Mouse (Mus musculus) CH12.LX (cell line): ENCODE measurements at regions not wholly inside any gene's neighbourhood (a gene's known extent, or its start where the extent isn't known, plus 50 kb on each side); places are given as distances from the start of the nearest gene placed in this dataset.

Source experiments
- DNase-seq: peaks from one replicate; pipeline ENCODE4 v3.0.0-alpha.2; 2013; ENCODE audit errors: extremely low read depth
- H3K27ac ChIP-seq: 2 replicates; pipeline ENCODE4 v1.5.1; 2012; ENCODE audit warnings: low read depth, mild to moderate bottlenecking, control low read depth, moderate library complexity; ENCODE audit not compliant: insufficient read depth
- H3K27me3 ChIP-seq: replicated peaks from 2 replicates; pipeline ENCODE3; 2012; ENCODE audit warnings: inconsistent platforms
- H3K36me3 ChIP-seq, 2 experiments: replicated peaks in 1 of 2; 2 replicates each; pipeline versions ENCODE3 to v1.6.1; 2012; ENCODE audit warnings: inconsistent platforms in 1 of 2, low read length in 1 of 2, mild to moderate bottlenecking in 1 of 2, mixed read lengths in 1 of 2, moderate library complexity in 1 of 2; ENCODE audit not compliant: control insufficient read depth in 1 of 2, insufficient read depth in 1 of 2
- H3K4me1 ChIP-seq, 2 experiments: 2 replicates each; pipeline ENCODE4 v1.6.1; 2012; ENCODE audit warnings: inconsistent platforms in 1 of 2, moderate library complexity in 1 of 2; ENCODE audit not compliant: insufficient read depth in 2 of 2, control insufficient read depth in 1 of 2
- H3K4me2 ChIP-seq: 2 replicates; pipeline ENCODE4 v1.6.1; 2012; ENCODE audit warnings: low read depth, mild to moderate bottlenecking, control low read depth; ENCODE audit not compliant: poor library complexity, insufficient read depth, severe bottlenecking
- H3K4me3 ChIP-seq, 3 experiments: fragments of 150-350 bp in 1 of 3; sonication (generic) in 1 of 3; replicated peaks in 1 of 3; 2 replicates each; pipeline versions ENCODE3 to v1.5.1; 2011 to 2012; ENCODE audit warnings: low read depth in 2 of 3, low read length in 2 of 3, mild to moderate bottlenecking in 2 of 3, moderate library complexity in 2 of 3, control low read depth in 1 of 3, improper control_type of control experiment in 1 of 3, inconsistent platforms in 1 of 3, mixed read lengths in 1 of 3; ENCODE audit not compliant: poor library complexity in 1 of 3
- H3K79me2 ChIP-seq: replicated peaks from 2 replicates; pipeline ENCODE4 v1.6.1; 2012; ENCODE audit warnings: mild to moderate bottlenecking, moderate library complexity; ENCODE audit not compliant: control insufficient read depth, poor library complexity, insufficient read depth, severe bottlenecking; ENCODE audit errors: extremely low read depth
- H3K9ac ChIP-seq: 2 replicates; pipeline ENCODE4 v1.6.1; 2012; ENCODE audit warnings: low read depth, mild to moderate bottlenecking, control low read depth, moderate library complexity; ENCODE audit not compliant: insufficient read depth
- H3K9me3 ChIP-seq: replicated peaks from 2 replicates; pipeline ENCODE3; 2012; ENCODE audit warnings: low read length, inconsistent platforms, mixed read lengths
- BHLHE40 ChIP-seq: IDR thresholded peaks from 2 replicates; pipeline ENCODE4 v1.6.1; 2011; ENCODE audit warnings: mild to moderate bottlenecking, low read depth, low read length, improper control_type of control experiment
- CHD1 ChIP-seq: IDR thresholded peaks from 2 replicates; pipeline ENCODE4 v1.6.1; 2012; ENCODE audit warnings: low read depth, low read length, improper control_type of control experiment, inconsistent platforms
- CHD2 ChIP-seq: IDR thresholded peaks from 2 replicates; pipeline ENCODE4 v1.6.1; 2011; ENCODE audit warnings: low read length, improper control_type of control experiment
- CTCF ChIP-seq, 2 experiments: IDR thresholded peaks in 1 of 2; conservative IDR thresholded peaks in 1 of 2; 2 replicates each; pipeline ENCODE4 v1.5.1; 2011 to 2012; ENCODE audit warnings: low read depth in 2 of 2, low read length in 2 of 2, improper control_type of control experiment in 1 of 2, inconsistent platforms in 1 of 2, mild to moderate bottlenecking in 1 of 2, moderate library complexity in 1 of 2
- EP300 ChIP-seq: IDR thresholded peaks from 2 replicates; pipeline ENCODE4 v1.6.1; 2011; ENCODE audit warnings: low read length, improper control_type of control experiment
- ETS1 ChIP-seq: conservative IDR thresholded peaks from 2 replicates; pipeline ENCODE4 v1.6.1; 2012; ENCODE audit warnings: low read depth, mild to moderate bottlenecking, inconsistent platforms, low read length, improper control_type of control experiment, moderate library complexity
- GABPA ChIP-seq: IDR thresholded peaks from 2 replicates; pipeline ENCODE4 v1.6.1; 2012; ENCODE audit warnings: low read depth, low read length, improper control_type of control experiment, inconsistent platforms; ENCODE audit not compliant: insufficient replicate concordance
- HCFC1 ChIP-seq: IDR thresholded peaks from 2 replicates; pipeline ENCODE4 v1.6.1; 2012; ENCODE audit warnings: low read depth, mild to moderate bottlenecking, inconsistent platforms, low read length, improper control_type of control experiment
- JUN ChIP-seq: IDR thresholded peaks from 2 replicates; pipeline ENCODE4 v1.6.1; 2011; ENCODE audit warnings: low read depth, mild to moderate bottlenecking, low read length, improper control_type of control experiment, moderate library complexity; ENCODE audit not compliant: insufficient read depth
- MAZ ChIP-seq: IDR thresholded peaks from 2 replicates; pipeline ENCODE4 v1.6.1; 2012; ENCODE audit warnings: low read depth, mild to moderate bottlenecking, inconsistent platforms, low read length, improper control_type of control experiment, moderate library complexity
- MEF2A ChIP-seq: IDR thresholded peaks from 2 replicates; pipeline ENCODE4 v1.6.1; 2014; ENCODE audit warnings: low read depth, mild to moderate bottlenecking, inconsistent platforms, low read length, improper control_type of control experiment, borderline replicate concordance
- MYC ChIP-seq: IDR thresholded peaks from 2 replicates; pipeline ENCODE4 v1.6.1; 2011; ENCODE audit warnings: low read depth, mild to moderate bottlenecking, improper control_type of control experiment, low read length
- POLR2AphosphoS2 ChIP-seq: IDR thresholded peaks from 2 replicates; pipeline ENCODE4 v1.6.1; 2011; ENCODE audit warnings: low read depth, low read length, improper control_type of control experiment
- SIN3A ChIP-seq: IDR thresholded peaks from 2 replicates; pipeline ENCODE4 v1.6.1; 2012; ENCODE audit warnings: low read length, improper control_type of control experiment, inconsistent platforms
- TCF12 ChIP-seq: IDR thresholded peaks from 2 replicates; pipeline ENCODE4 v1.6.1; 2014; ENCODE audit warnings: low read depth, mild to moderate bottlenecking, inconsistent platforms, low read length, improper control_type of control experiment
- USF2 ChIP-seq: conservative IDR thresholded peaks from 2 replicates; pipeline ENCODE4 v1.6.1; 2011; ENCODE audit warnings: low read depth, low read length, improper control_type of control experiment
- ZKSCAN1 ChIP-seq: IDR thresholded peaks from 2 replicates; pipeline ENCODE4 v1.6.1; 2012; ENCODE audit warnings: low read depth, inconsistent platforms, low read length, improper control_type of control experiment, borderline replicate concordance
- ZNF384 ChIP-seq: IDR thresholded peaks from 2 replicates; pipeline ENCODE4 v1.6.1; 2012; ENCODE audit warnings: low read depth, low read length, improper control_type of control experiment, inconsistent platforms
- dilution Hi-C: fragments of 300-500 bp; cut with MboI; formaldehyde crosslinking; loops from 2 replicates; pipeline ENCODE4 v1.14.3; 2020; ENCODE audit warnings: low sequenced_read_pairs; ENCODE audit not compliant: extremely low pct_unique_long_range_greater_than_20kb, extremely low pct_ligation_motif_present
- in situ Hi-C: fragments of 300-500 bp; cut with MboI; formaldehyde crosslinking; loops from 3 replicates; pipeline ENCODE4 v1.14.3; 2019; ENCODE audit warnings: low sequenced_read_pairs, low pct_ligation_motif_present, low pct_unique_long_range_greater_than_20kb, mixed read lengths

GRCm38 (mm10) chr19:21050994-21051721 lies 97.2 kb upstream of the Tmc1 start:
- no peaks in the 10 kb centered on the region for H3K79me2 ChIP-seq
- H3K9me3 ChIP-seq: no peaks in the 10 kb centered on the region
- dilution Hi-C loops: no loop called here
- H3K4me2 ChIP-seq: no peak overlapping the region
- in situ Hi-C loops: no loop called here
- no peak overlapping the region for H3K27ac ChIP-seq
- H3K36me3 ChIP-seq: no peaks in the 10 kb centered on the region
- no peaks in the 10 kb centered on the region for H3K27me3 ChIP-seq
- peaks cover 0 to 13% of the 10 kb centered on the region in 2 experiments; a peak in 2 of 4 replicates for H3K4me1 ChIP-seq
- H3K9ac ChIP-seq: no peak overlapping the region
- DNase-seq: no peak
- TF ChIP-seq CHD1: no peak
- TF ChIP-seq BHLHE40: no peak
- no peak for TF ChIP-seq CHD2
- no peak for TF ChIP-seq ZKSCAN1
- TF ChIP-seq MYC: no peak
- no peak for TF ChIP-seq TCF12
- TF ChIP-seq MAZ: no peak
- no peak for TF ChIP-seq CTCF (conservative IDR thresholded peaks at IDR 0.05 in 1 of 2, IDR thresholded peaks at IDR 0.05 in 1 of 2; ENCODE audit: low read depth in 2 of 2, low read length in 2 of 2)
- TF ChIP-seq SIN3A: no peak
- no peak for TF ChIP-seq HCFC1
- TF ChIP-seq MEF2A: no peak
- no peak for TF ChIP-seq GABPA
- TF ChIP-seq, all 38 proteins: peak for 0
- H3K4me3 ChIP-seq: no peak overlapping the region

GRCm38 (mm10) chr19:21049301-21049700 lies 95.3 kb upstream of the Tmc1 start:
- no peaks in the 10 kb centered on the region for H3K36me3 ChIP-seq
- no peak overlapping the region for H3K27ac ChIP-seq
- TF ChIP-seq POLR2AphosphoS2 (no peak), CHD1 (no peak), JUN (no peak), ZNF384 (no peak), ETS1 (no peak), USF2 (no peak), EP300 (no peak), MYC (no peak)
- TF ChIP-seq, all 38 proteins: peak for 0
- DNase-seq: no peak
- no peaks in the 10 kb centered on the region for H3K79me2 ChIP-seq
- H3K9ac ChIP-seq: no peak overlapping the region
- H3K4me3 ChIP-seq: no peak overlapping the region
- peaks cover 7 to 13% of the 10 kb centered on the region in 2 experiments; a peak in 3 of 4 replicates for H3K4me1 ChIP-seq
- H3K4me2 ChIP-seq: no peak overlapping the region
- dilution Hi-C loops: no loop called here
- no peaks in the 10 kb centered on the region for H3K9me3 ChIP-seq
- no peaks in the 10 kb centered on the region for H3K27me3 ChIP-seq
- in situ Hi-C loops: loop anchor here (10.0 to 25.0 kb wide), 3 partner anchors 213 to 688 kb away; partner anchors contain the start of gene Zfand5
